Mouse (Mus musculus) midbrain, embryonic 14.5 days (tissue): ENCODE results near the gene Cytip. TPM values are rescaled to one million over a fixed set of nuclear protein-coding genes. Genes with fewer than 3 reads are reported as not detected.
"Not testable (repeated sequence)": the region's sequence is repeated elsewhere in the genome, so short reads cannot be mapped to it uniquely, and the experiment has no call there.

Source experiments
- ATAC-seq: fragments of 200-750 bp; cut with Nextera tagmentation; 2 replicates; pipeline ENCODE4 v1.8.0; 2017; ENCODE audit warnings: moderate number of reproducible peaks, moderate library complexity; ENCODE audit not compliant: low FRiP score, low TSS enrichment
- DNase-seq: peaks from one replicate; pipeline ENCODE4 v3.0.0-alpha.2; 2015
- H3K27ac ChIP-seq: fragments of 300-500 bp; sonication (generic); replicated peaks from 2 replicates; pipeline ENCODE4 v1.5.1; 2014; ENCODE audit warnings: mild to moderate bottlenecking, low read depth, low read length, moderate library complexity
- H3K27me3 ChIP-seq: fragments of 300-500 bp; sonication (generic); 2 replicates; pipeline ENCODE4 v1.6.1; 2014; ENCODE audit warnings: low read length, control low read depth, mixed read lengths; ENCODE audit not compliant: control insufficient read depth, insufficient read depth
- H3K36me3 ChIP-seq: fragments of 300-500 bp; sonication (generic); 2 replicates; pipeline ENCODE4 v1.6.1; 2014; ENCODE audit warnings: low read length, control low read depth; ENCODE audit not compliant: control insufficient read depth, insufficient read depth
- H3K4me1 ChIP-seq: fragments of 300-500 bp; sonication (generic); 2 replicates; pipeline ENCODE4 v1.6.1; 2014; ENCODE audit warnings: mild to moderate bottlenecking, antibody characterized with exemption, low read length, control low read depth; ENCODE audit not compliant: control insufficient read depth, insufficient read depth
- H3K4me2 ChIP-seq: fragments of 300-500 bp; sonication (generic); 2 replicates; pipeline ENCODE4 v1.6.1; 2014; ENCODE audit warnings: mild to moderate bottlenecking, low read length, moderate library complexity
- H3K4me3 ChIP-seq: fragments of 300-500 bp; sonication (generic); replicated peaks from 2 replicates; pipeline ENCODE4 v1.5.1; 2014; ENCODE audit warnings: low read depth, low read length
- H3K9ac ChIP-seq: fragments of 300-500 bp; sonication (generic); replicated peaks from 2 replicates; pipeline ENCODE4 v1.6.1; 2014; ENCODE audit warnings: mild to moderate bottlenecking, low read length, moderate library complexity
- H3K9me3 ChIP-seq: fragments of 300-500 bp; sonication (generic); 2 replicates; pipeline ENCODE4 v1.6.1; 2016; ENCODE audit warnings: low read length, control low read depth, mixed read lengths; ENCODE audit not compliant: control insufficient read depth
- WGBS: fragments of 180-500 bp; shearing (Covaris S2); extraction: QIAGEN DNeasy Blood & Tissue Kit; methylation state at CpG from one replicate; pipeline ENCODE4 v1.1.7; 2014; 5-methylcytosine and 5-hydroxymethylcytosine counted together
- polyA plus RNA-seq: library from polyadenylated mRNA; unstranded; fragments of >200 nt; fragmentation: Nextera tagmentation; extraction: Ambion mirVana; gene quantifications from 2 replicates; pipeline ENCODE4 v1.2.1, GENCODE M21; 2014

Cytip gene
- polyA plus RNA-seq, 1 experiment from 2014 or later, result 0.38 TPM

- not testable (repeated sequence) for H3K4me2 ChIP-seq, H3K4me1 ChIP-seq, H3K9ac ChIP-seq, H3K27me3 ChIP-seq, H3K36me3 ChIP-seq, H3K4me3 ChIP-seq, H3K9me3 ChIP-seq, H3K27ac ChIP-seq, DNase-seq, ATAC-seq
- 85% methylated on average over 13 of the region's 16 CpGs for WGBS
Observed at GRCm38 (mm10) chr2:58107887-58108286, 87.4 kb downstream of the Cytip start.

- H3K9me3 ChIP-seq, result no peaks in the 10 kb centered on the region
- H3K9ac ChIP-seq, result no peak overlapping the region
- H3K4me1 ChIP-seq, result no peaks in the 10 kb centered on the region
- WGBS, result 88% methylated on average over 6 of the region's 6 CpGs
- no peaks in the 10 kb centered on the region for H3K36me3 ChIP-seq
- H3K4me2 ChIP-seq, result no peak overlapping the region
- DNase-seq, result no peak
- no peak overlapping the region for H3K27ac ChIP-seq
- H3K27me3 ChIP-seq, result no peaks in the 10 kb centered on the region
- ATAC-seq, result no peak
- H3K4me3 ChIP-seq, result no peak overlapping the region
Observed at GRCm38 (mm10) chr2:58107046-58107445, 88.3 kb downstream of the Cytip start.

- 62% methylated on average over 1 of the region's 1 CpGs for WGBS
- no peak overlapping the region for H3K27ac ChIP-seq
- H3K4me2 ChIP-seq, result no peak overlapping the region
- H3K9ac ChIP-seq, result no peak overlapping the region
- DNase-seq, result no peak
- no peaks in the 10 kb centered on the region for H3K9me3 ChIP-seq
- ATAC-seq, result no peak
- no peaks in the 10 kb centered on the region for H3K27me3 ChIP-seq
- no peaks in the 10 kb centered on the region for H3K36me3 ChIP-seq
- H3K4me3 ChIP-seq, result no peak overlapping the region
- no peaks in the 10 kb centered on the region for H3K4me1 ChIP-seq
Observed at GRCm38 (mm10) chr2:58094818-58095217, 100.5 kb downstream of the Cytip start.

- no peaks in the 10 kb centered on the region for H3K9me3 ChIP-seq
Observed at GRCm38 (mm10) chr2:58086420-58086819, 108.9 kb downstream of the Cytip start.

GRCm38 (mm10) chr2:58079849-58080248 lies 115.5 kb downstream of the Cytip start:
- 64% methylated on average over 1 of the region's 1 CpGs for WGBS
- Histone ChIP-seq H3K27ac (no peak overlapping the region), H3K36me3 (no peaks in the 10 kb centered on the region), H3K9me3 (no peaks in the 10 kb centered on the region), H3K9ac (no peak overlapping the region), H3K4me3 (no peak overlapping the region), H3K4me1 (no peaks in the 10 kb centered on the region), H3K27me3 (no peaks in the 10 kb centered on the region), H3K4me2 (no peak overlapping the region)
- no peak for DNase-seq
- no peak for ATAC-seq

More at GRCm38 (mm10) chr2:58086420-58086819, 108.9 kb downstream of the Cytip start:
- no peak overlapping the region for H3K27ac ChIP-seq
- H3K9ac ChIP-seq, result no peak overlapping the region
- no peaks in the 10 kb centered on the region for H3K27me3 ChIP-seq
- no peaks in the 10 kb centered on the region for H3K4me1 ChIP-seq
- no peak overlapping the region for H3K4me3 ChIP-seq
- no peaks in the 10 kb centered on the region for H3K36me3 ChIP-seq
- no peak overlapping the region for H3K4me2 ChIP-seq
- DNase-seq (no peak), ATAC-seq (no peak)
- 89% methylated on average over 1 of the region's 1 CpGs for WGBS

Other genes with a start within 250 kb of the Cytip start
- 0.05 TPM in 1 of 2 replicates, not detected in the other for gene Galnt5, start 197.6 kb downstream of the Cytip start, polyA plus RNA-seq
- gene Ermn, start 142.7 kb downstream of the Cytip start, polyA plus RNA-seq, result 0.27 and 0.47 TPM in 2 replicates
- 0.43 and 0.86 TPM in 2 replicates for gene Acvr1c, start 162.4 kb upstream of the Cytip start, polyA plus RNA-seq